Mouse (Mus musculus) ES-Bruce4 (cell line): ENCODE results near the gene Caln1.

Experiments used
- CTCF ChIP-seq: IDR thresholded peaks from one replicate; pipeline ENCODE4 v1.8.1; 2011; ENCODE audit warnings: low read depth, low read length
- EP300 ChIP-seq: IDR thresholded peaks from 2 replicates; pipeline ENCODE4 v1.6.1; 2011; ENCODE audit warnings: low read depth, low read length; ENCODE audit not compliant: insufficient read depth
- POLR2A ChIP-seq: IDR thresholded peaks from one replicate; pipeline ENCODE4 v1.8.1; 2011; ENCODE audit warnings: low read length; ENCODE audit not compliant: insufficient read depth

DNA sequence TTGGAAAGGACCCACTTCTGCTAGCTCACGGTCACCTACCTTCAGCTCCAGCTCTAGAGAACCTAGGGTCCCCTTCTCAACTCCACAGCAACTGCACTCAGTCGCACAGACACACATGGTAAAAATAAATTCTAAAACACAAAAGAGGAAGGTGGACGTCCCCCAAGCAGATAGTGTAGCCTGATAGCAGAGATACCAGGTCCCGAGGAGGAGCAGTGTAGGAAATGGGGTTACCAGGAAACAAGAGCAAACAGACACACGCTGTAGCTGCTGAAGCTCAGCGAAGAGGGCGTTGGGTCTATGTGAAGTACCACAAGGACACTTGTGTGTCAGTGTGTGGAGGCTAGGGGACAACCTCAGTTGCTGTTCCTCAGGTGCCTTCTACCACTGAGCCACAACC is 24.3 kb upstream of the Caln1 start:
- TF ChIP-seq POLR2A (no peak), EP300 (no peak), CTCF (no peak)
